Mouse (Mus musculus): Measurements from ENCODE around the gene Trhde. TPM values are rescaled to one million over a fixed set of nuclear protein-coding genes. Genes with fewer than 3 reads are reported as not detected.

The Trhde gene
- polyA plus RNA-seq (2015; fragmentation: Nextera tagmentation; extraction: Ambion mirVana): 1.0 and 1.3 TPM in 2 replicates

- Histone ChIP-seq H3K27ac (no peak within 1 kb of the TSS), H3K9me3 (no peaks in the 10 kb centered on the region), H3K4me2 (peak within 1 kb of the TSS; percentile 97), H3K27me3 (peaks cover 58% of the 10 kb centered on the region), H3K4me3 (peak within 1 kb of the TSS; percentile 65), H3K4me1 (peaks cover 16% of the 10 kb centered on the region), H3K9ac (peak within 1 kb of the TSS; percentile 71), H3K36me3 (no peaks in the 10 kb centered on the region)
- WGBS: under 1% methylated on average over 30 of the region's 30 CpGs
- ATAC-seq (ENCODE audit: insufficient number of reproducible peaks, insufficient read depth, low FRiP score, low TSS enrichment, low read depth): no peak
Observed at GRCm38 (mm10) chr10:114802161-114802651, at the start of gene Trhde. TSS of gene Trhde (minus strand) at chr10:114802307.

- Histone ChIP-seq H3K4me2 (no peak overlapping the region), H3K27ac (no peak overlapping the region), H3K36me3 (no peaks in the 10 kb centered on the region), H3K9me3 (no peaks in the 10 kb centered on the region), H3K9ac (no peak overlapping the region), H3K27me3 (no peaks in the 10 kb centered on the region), H3K4me1 (no peaks in the 10 kb centered on the region), H3K4me3 (no peak overlapping the region)
- 91% methylated on average over 12 of the region's 12 CpGs for WGBS
- no peak for ATAC-seq (ENCODE audit: insufficient number of reproducible peaks, insufficient read depth, low FRiP score, low TSS enrichment, low read depth)
Observed at GRCm38 (mm10) chr10:114841966-114842365, 39.9 kb upstream of the Trhde start.

GRCm38 (mm10) chr10:114841440-114841839, 39.3 kb upstream of the Trhde start:
- WGBS: 74% methylated on average over 5 of the region's 5 CpGs
- no peaks in the 10 kb centered on the region for H3K36me3 ChIP-seq
- no peak overlapping the region for H3K9ac ChIP-seq
- no peaks in the 10 kb centered on the region for H3K27me3 ChIP-seq
- no peak for ATAC-seq (ENCODE audit: insufficient number of reproducible peaks, insufficient read depth, low FRiP score, low TSS enrichment, low read depth)
- H3K4me3 ChIP-seq: no peak overlapping the region
- no peaks in the 10 kb centered on the region for H3K4me1 ChIP-seq
- H3K27ac ChIP-seq: no peak overlapping the region
- no peak overlapping the region for H3K4me2 ChIP-seq
- H3K9me3 ChIP-seq: no peaks in the 10 kb centered on the region

- no peak overlapping the region for H3K9ac ChIP-seq
- no peak overlapping the region for H3K4me3 ChIP-seq
- WGBS: 46% methylated on average over 7 of the region's 7 CpGs
- no peak for ATAC-seq (ENCODE audit: insufficient number of reproducible peaks, insufficient read depth, low FRiP score, low TSS enrichment, low read depth)
- H3K9me3 ChIP-seq: no peaks in the 10 kb centered on the region
- no peaks in the 10 kb centered on the region for H3K36me3 ChIP-seq
- H3K4me1 ChIP-seq: no peaks in the 10 kb centered on the region
- no peaks in the 10 kb centered on the region for H3K27me3 ChIP-seq
- H3K27ac ChIP-seq: no peak overlapping the region
- H3K4me2 ChIP-seq: no peak overlapping the region
Observed at GRCm38 (mm10) chr10:114831313-114831712, 29.2 kb upstream of the Trhde start.

GRCm38 (mm10) chr10:114808799-114809198, 6.7 kb upstream of the Trhde start:
- WGBS: 36% methylated on average over 3 of the region's 3 CpGs

GRCm38 (mm10) chr10:114805884-114806283, 3.8 kb upstream of the Trhde start:
- WGBS: 35% methylated on average over 3 of the region's 3 CpGs
- Histone ChIP-seq H3K4me3 (no peak overlapping the region), H3K9ac (no peak overlapping the region)

More at GRCm38 (mm10) chr10:114808799-114809198, 6.7 kb upstream of the Trhde start:
- Histone ChIP-seq H3K4me3 (no peak overlapping the region), H3K9me3 (no peaks in the 10 kb centered on the region), H3K36me3 (no peaks in the 10 kb centered on the region), H3K4me1 (no peaks in the 10 kb centered on the region), H3K4me2 (no peak overlapping the region), H3K27ac (no peak overlapping the region), H3K9ac (no peak overlapping the region), H3K27me3 (peaks cover 6% of the 10 kb centered on the region)
- no peak for ATAC-seq (ENCODE audit: insufficient number of reproducible peaks, insufficient read depth, low FRiP score, low TSS enrichment, low read depth)

GRCm38 (mm10) chr10:114801457-114802160, 498 bp downstream of the Trhde start:
- Histone ChIP-seq H3K27ac (no peak overlapping the region), H3K9me3 (no peaks in the 10 kb centered on the region), H3K4me1 (peaks cover 16% of the 10 kb centered on the region), H3K36me3 (no peaks in the 10 kb centered on the region), H3K9ac (peak overlapping the region; percentile 71), H3K4me2 (peak overlapping the region; percentile 97), H3K4me3 (peak overlapping the region; percentile 65), H3K27me3 (peaks cover 55% of the 10 kb centered on the region)
- ATAC-seq (ENCODE audit: insufficient number of reproducible peaks, insufficient read depth, low FRiP score, low TSS enrichment, low read depth): peak; percentile 74
- WGBS: under 1% methylated on average over 65 of the region's 66 CpGs

More at GRCm38 (mm10) chr10:114805884-114806283, 3.8 kb upstream of the Trhde start:
- H3K36me3 ChIP-seq: no peaks in the 10 kb centered on the region
- H3K27ac ChIP-seq: no peak overlapping the region
- H3K4me1 ChIP-seq: peaks cover 8% of the 10 kb centered on the region; the same call in 1 of the 2 replicates
- peaks cover 35% of the 10 kb centered on the region for H3K27me3 ChIP-seq
- ATAC-seq (ENCODE audit: insufficient number of reproducible peaks, insufficient read depth, low FRiP score, low TSS enrichment, low read depth): no peak
- H3K4me2 ChIP-seq: no peak overlapping the region
- H3K9me3 ChIP-seq: no peaks in the 10 kb centered on the region

- Histone ChIP-seq H3K9me3 (no peaks in the 10 kb centered on the region), H3K27ac (no peak overlapping the region), H3K4me2 (peak overlapping the region; percentile 97), H3K4me3 (peak overlapping the region; percentile 65), H3K9ac (peak overlapping the region; percentile 71; the same call in 1 of the 2 replicates), H3K4me1 (peaks cover 16% of the 10 kb centered on the region), H3K27me3 (peaks cover 55% of the 10 kb centered on the region), H3K36me3 (no peaks in the 10 kb centered on the region)
- peak; percentile 45; the same call in 1 of the 2 replicates for ATAC-seq (ENCODE audit: insufficient number of reproducible peaks, insufficient read depth, low FRiP score, low TSS enrichment, low read depth)
- 6% methylated on average over 75 of the region's 75 CpGs for WGBS
Observed at GRCm38 (mm10) chr10:114800331-114801304, 1.5 kb downstream of the Trhde start.

GRCm38 (mm10) chr10:114799481-114799880, 2.6 kb downstream of the Trhde start:
- Histone ChIP-seq H3K9ac (no peak overlapping the region), H3K9me3 (no peaks in the 10 kb centered on the region), H3K4me3 (peak overlapping the region; percentile 65; the same call in 1 of the 2 replicates), H3K4me1 (peaks cover 16% of the 10 kb centered on the region), H3K4me2 (peak overlapping the region; percentile 97; the same call in 1 of the 2 replicates), H3K27me3 (peaks cover 55% of the 10 kb centered on the region), H3K27ac (no peak overlapping the region), H3K36me3 (no peaks in the 10 kb centered on the region)
- no peak for ATAC-seq (ENCODE audit: insufficient number of reproducible peaks, insufficient read depth, low FRiP score, low TSS enrichment, low read depth)
- 90% methylated on average over 4 of the region's 4 CpGs for WGBS

GRCm38 (mm10) chr10:114798788-114799187, 3.3 kb downstream of the Trhde start:
- no peaks in the 10 kb centered on the region for H3K36me3 ChIP-seq
- no peak overlapping the region for H3K4me3 ChIP-seq
- H3K27me3 ChIP-seq: peaks cover 52% of the 10 kb centered on the region
- H3K27ac ChIP-seq: no peak overlapping the region
- 64% methylated on average over 1 of the region's 1 CpGs for WGBS
- peaks cover 16% of the 10 kb centered on the region for H3K4me1 ChIP-seq
- no peak overlapping the region for H3K4me2 ChIP-seq
- no peak for ATAC-seq (ENCODE audit: insufficient number of reproducible peaks, insufficient read depth, low FRiP score, low TSS enrichment, low read depth)
- no peak overlapping the region for H3K9ac ChIP-seq
- H3K9me3 ChIP-seq: no peaks in the 10 kb centered on the region

GRCm38 (mm10) chr10:114798218-114798617, 3.9 kb downstream of the Trhde start:
- Histone ChIP-seq H3K27me3 (peaks cover 47% of the 10 kb centered on the region), H3K36me3 (no peaks in the 10 kb centered on the region), H3K9me3 (no peaks in the 10 kb centered on the region), H3K4me2 (no peak overlapping the region), H3K27ac (no peak overlapping the region), H3K9ac (no peak overlapping the region), H3K4me1 (peaks cover 16% of the 10 kb centered on the region), H3K4me3 (no peak overlapping the region)
- ATAC-seq (ENCODE audit: insufficient number of reproducible peaks, insufficient read depth, low FRiP score, low TSS enrichment, low read depth): no peak
- WGBS: 35% methylated on average over 5 of the region's 5 CpGs
